Mouse (Mus musculus) lung, embryonic 15.5 days (tissue): ENCODE measurements around the gene Cep57. TPM values are rescaled to one million over a fixed set of nuclear protein-coding genes. Genes with fewer than 3 reads are reported as not detected.
"Not testable (repeated sequence)": the region's sequence is repeated elsewhere in the genome, so short reads cannot be mapped to it uniquely, and the experiment has no call there.

Source experiments
- ATAC-seq: fragments of 200-750 bp; cut with Nextera tagmentation; 2 replicates; pipeline ENCODE4 v1.8.0; 2017; ENCODE audit warnings: moderate number of reproducible peaks, borderline replicate concordance; ENCODE audit not compliant: low FRiP score, low TSS enrichment; ENCODE audit errors: extremely low read depth
- H3K27ac ChIP-seq: fragments of 300-500 bp; sonication (generic); 2 replicates; pipeline ENCODE4 v1.5.1; 2015; ENCODE audit warnings: moderate library complexity, mild to moderate bottlenecking, inconsistent platforms
- H3K27me3 ChIP-seq: fragments of 300-500 bp; sonication (generic); 2 replicates; pipeline ENCODE4 v1.6.1; 2015; ENCODE audit warnings: inconsistent platforms
- H3K36me3 ChIP-seq: fragments of 300-500 bp; sonication (generic); 2 replicates; pipeline ENCODE4 v1.6.1; 2015; ENCODE audit warnings: inconsistent platforms
- H3K4me1 ChIP-seq: fragments of 300-500 bp; sonication (generic); 2 replicates; pipeline ENCODE4 v1.6.1; 2015; ENCODE audit warnings: inconsistent platforms
- H3K4me2 ChIP-seq: fragments of 300-500 bp; sonication (generic); 2 replicates; pipeline ENCODE4 v1.6.1; 2015; ENCODE audit warnings: inconsistent platforms, mild to moderate bottlenecking, moderate library complexity
- H3K4me3 ChIP-seq: fragments of 300-500 bp; sonication (generic); 2 replicates; pipeline ENCODE4 v1.5.1; 2015; ENCODE audit warnings: mild to moderate bottlenecking, inconsistent platforms
- H3K9ac ChIP-seq: fragments of 300-500 bp; sonication (generic); 2 replicates; pipeline ENCODE4 v1.6.1; 2015; ENCODE audit warnings: inconsistent platforms
- H3K9me3 ChIP-seq: fragments of 300-500 bp; sonication (generic); 2 replicates; pipeline ENCODE4 v1.6.1; 2016; ENCODE audit warnings: inconsistent platforms
- WGBS: fragments of 180-500 bp; shearing (Covaris S2); methylation state at CpG from one replicate; pipeline ENCODE4 v1.1.7; 2015; 5-methylcytosine and 5-hydroxymethylcytosine counted together
- polyA plus RNA-seq: library from polyadenylated mRNA; unstranded; fragments of >200 nt; fragmentation: Nextera tagmentation; extraction: Ambion mirVana; gene quantifications from 2 replicates; pipeline ENCODE4 v1.2.1, GENCODE M21; 2015

The Cep57 gene
- polyA plus RNA-seq, 1 experiment from 2014 or later: 55.1 TPM

DNA sequence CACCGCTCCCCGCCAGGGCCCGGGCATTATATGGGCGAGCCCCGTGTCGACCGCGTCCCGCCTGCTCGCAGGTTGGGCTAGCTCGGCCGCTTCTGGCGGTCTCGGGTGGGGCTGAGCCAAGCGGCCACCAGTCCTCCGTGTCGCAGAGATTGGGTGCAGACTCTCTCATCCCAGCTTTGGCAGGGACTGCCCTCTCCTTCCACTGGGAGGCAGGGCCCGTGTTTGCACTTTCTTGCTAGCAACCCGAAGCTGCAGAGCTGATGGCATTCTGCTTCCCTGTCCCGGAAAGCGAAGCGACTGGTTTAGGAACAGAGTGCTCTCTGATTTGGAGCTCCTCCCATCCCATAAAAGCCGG lies 1.2 kb upstream of the Cep57 start:
- H3K9ac ChIP-seq: peak overlapping the region; percentile 91
- H3K4me1 ChIP-seq: peaks cover 25% of the 10 kb centered on the region
- H3K9me3 ChIP-seq: no peaks in the 10 kb centered on the region
- H3K27me3 ChIP-seq: no peaks in the 10 kb centered on the region
- WGBS: 0% methylated on average over 23 of the region's 23 CpGs
- peaks cover 23% of the 10 kb centered on the region for H3K36me3 ChIP-seq
- H3K27ac ChIP-seq: peak overlapping the region; percentile 98
- H3K4me2 ChIP-seq: peak overlapping the region; percentile 76
- ATAC-seq: peak; percentile 23; the same call in 1 of the 2 replicates
- H3K4me3 ChIP-seq: peak overlapping the region; percentile 81

GRCm38 (mm10) chr9:13827406-13828086 lies 639 bp upstream of the Cep57 start, which contains the start of gene Fam76b:
TSS of gene Fam76b (plus strand) at chr9:13827716.
- ATAC-seq: peak; percentile 92
- H3K4me3 ChIP-seq: peak within 1 kb of the TSS; percentile 81
- under 1% methylated on average over 65 of the region's 67 CpGs for WGBS

DNA sequence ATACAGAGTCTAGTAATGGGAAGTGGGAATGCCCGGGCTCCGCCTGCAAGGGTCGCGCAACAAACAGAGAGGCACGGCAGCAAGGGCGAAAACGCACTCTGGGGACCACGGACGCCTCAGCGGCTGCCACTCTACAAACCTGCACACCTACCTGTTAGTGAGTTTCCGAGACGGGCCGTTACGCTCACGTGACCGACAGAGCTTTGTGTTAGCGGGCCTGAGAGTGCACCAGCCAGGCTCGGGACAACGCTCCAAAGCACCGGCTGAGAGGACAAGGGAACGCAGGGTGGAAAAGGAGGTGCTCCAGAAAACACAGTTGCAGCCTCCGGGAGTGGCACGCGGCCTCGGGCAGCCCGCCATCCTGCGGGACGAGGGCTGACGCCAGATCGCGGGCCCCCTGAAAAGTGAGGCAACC lies 509 bp downstream of the Cep57 start:
- Histone ChIP-seq H3K36me3 (peaks cover 11% of the 10 kb centered on the region), H3K4me1 (peaks cover 25% of the 10 kb centered on the region), H3K9ac (peak overlapping the region; percentile 86), H3K27ac (peak overlapping the region; percentile 98), H3K4me2 (peak overlapping the region; percentile 67), H3K27me3 (no peaks in the 10 kb centered on the region), H3K4me3 (peak overlapping the region; percentile 81), H3K9me3 (no peaks in the 10 kb centered on the region)
- under 1% methylated on average over 31 of the region's 31 CpGs for WGBS
- ATAC-seq: peak; percentile 16

More at GRCm38 (mm10) chr9:13827406-13828086, 639 bp upstream of the Cep57 start, which contains the start of gene Fam76b:
- H3K9ac ChIP-seq: peak within 1 kb of the TSS; percentile 91
- H3K27ac ChIP-seq: peak within 1 kb of the TSS; percentile 98
- H3K36me3 ChIP-seq: peaks cover 20% of the 10 kb centered on the region
- peak within 1 kb of the TSS; percentile 76 for H3K4me2 ChIP-seq
- H3K4me1 ChIP-seq: peaks cover 25% of the 10 kb centered on the region
- H3K9me3 ChIP-seq: no peaks in the 10 kb centered on the region
- no peaks in the 10 kb centered on the region for H3K27me3 ChIP-seq

DNA sequence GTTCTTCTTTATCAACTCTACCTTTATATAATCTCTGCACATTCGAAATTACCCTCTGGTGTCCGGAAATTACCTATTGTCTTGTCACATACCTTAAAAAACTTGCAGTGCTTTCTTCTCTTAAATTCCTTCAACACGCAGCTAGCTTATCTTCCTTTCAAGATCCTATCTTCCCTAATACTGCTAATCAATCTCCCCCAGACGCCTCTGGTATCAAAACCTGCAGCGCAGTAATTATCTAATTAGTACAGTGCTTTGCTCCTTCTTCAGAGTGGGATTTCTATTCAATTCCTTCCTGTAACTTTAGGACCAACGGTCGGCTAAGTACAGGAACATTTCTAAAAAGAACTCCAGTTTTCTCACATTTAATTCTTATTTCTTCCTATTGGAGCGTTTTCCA lies 1.0 kb downstream of the Cep57 start:
- Histone ChIP-seq H3K4me3 (peak overlapping the region; percentile 81), H3K9me3 (no peaks in the 10 kb centered on the region), H3K27ac (peak overlapping the region; percentile 98), H3K36me3 (peaks cover 11% of the 10 kb centered on the region), H3K4me2 (peak overlapping the region; percentile 67), H3K4me1 (peaks cover 25% of the 10 kb centered on the region), H3K27me3 (no peaks in the 10 kb centered on the region), H3K9ac (peak overlapping the region; percentile 86)
- WGBS: 4% methylated on average over 8 of the region's 8 CpGs
- no peak for ATAC-seq

DNA sequence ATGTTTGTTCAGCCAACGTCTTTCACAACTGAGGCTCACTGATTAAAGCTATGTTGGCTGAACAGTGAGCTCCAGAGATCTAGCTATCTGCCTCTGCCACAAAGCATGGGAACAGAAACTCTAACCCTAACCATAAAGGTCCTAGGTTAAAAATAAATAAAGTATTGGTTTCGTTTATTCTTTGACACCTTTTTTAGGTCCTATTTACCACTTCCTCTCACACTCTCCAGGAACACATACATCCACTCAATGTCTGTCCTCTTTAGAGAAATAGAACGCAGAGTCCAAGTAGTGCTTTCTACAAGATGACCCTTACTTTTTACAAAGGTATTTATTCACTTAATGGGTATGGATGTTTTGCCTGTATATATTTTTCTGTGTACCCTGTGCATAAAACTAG lies 6.1 kb downstream of the Cep57 start:
- no peak overlapping the region for H3K4me3 ChIP-seq
- no peaks in the 10 kb centered on the region for H3K27me3 ChIP-seq
- H3K4me1 ChIP-seq: peaks cover 18% of the 10 kb centered on the region
- no peaks in the 10 kb centered on the region for H3K9me3 ChIP-seq
- no peak overlapping the region for H3K9ac ChIP-seq
- no peak overlapping the region for H3K4me2 ChIP-seq
- H3K36me3 ChIP-seq: peaks cover 55% of the 10 kb centered on the region
- ATAC-seq: no peak
- H3K27ac ChIP-seq: no peak overlapping the region
- WGBS: 92% methylated on average over 3 of the region's 3 CpGs

DNA sequence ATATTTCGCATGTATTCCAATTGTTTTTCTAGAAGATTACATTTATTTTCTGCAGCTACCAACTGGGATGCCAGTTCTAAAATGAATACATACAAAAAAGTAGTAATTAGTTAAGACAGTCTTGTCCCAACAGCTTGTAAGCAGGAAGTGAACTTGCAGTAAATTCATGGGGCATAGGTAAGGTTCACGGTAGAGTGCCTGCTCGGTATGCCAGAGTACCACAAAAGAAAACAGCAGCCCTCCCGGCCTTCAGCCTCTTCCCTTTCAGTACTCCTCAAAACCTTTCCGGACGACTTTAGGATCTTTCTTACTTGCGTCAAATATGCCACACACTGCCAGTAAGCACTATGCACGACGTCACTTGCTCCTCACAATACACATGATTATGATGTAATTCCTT lies 8.5 kb downstream of the Cep57 start:
- Histone ChIP-seq H3K4me2 (no peak overlapping the region), H3K36me3 (peaks cover 75% of the 10 kb centered on the region), H3K4me3 (no peak overlapping the region), H3K9ac (no peak overlapping the region), H3K27ac (no peak overlapping the region), H3K9me3 (no peaks in the 10 kb centered on the region), H3K27me3 (no peaks in the 10 kb centered on the region), H3K4me1 (no peaks in the 10 kb centered on the region)
- ATAC-seq: no peak
- 94% methylated on average over 9 of the region's 9 CpGs for WGBS

DNA sequence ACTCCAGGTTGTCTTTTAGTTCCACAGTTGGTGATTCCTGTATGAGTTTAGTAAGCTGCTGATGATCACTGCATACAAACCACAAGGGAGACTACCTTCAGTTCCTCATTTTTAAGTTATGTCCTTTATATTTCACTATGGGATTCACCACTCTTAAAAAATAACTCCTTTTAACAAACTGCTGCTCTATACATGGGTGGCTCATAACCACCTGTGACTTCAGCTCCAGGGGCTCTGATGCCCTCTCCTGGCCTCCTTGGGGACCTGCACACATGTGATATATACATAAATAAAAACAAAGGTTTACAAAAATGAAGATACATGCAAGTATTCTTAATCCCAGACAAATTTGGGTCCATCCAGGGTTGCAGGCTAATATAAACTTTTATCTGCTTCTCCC lies 17.0 kb downstream of the Cep57 start:
- H3K4me3 ChIP-seq: no peak overlapping the region
- no peak for ATAC-seq
- peaks cover 74% of the 10 kb centered on the region for H3K36me3 ChIP-seq
- H3K4me2 ChIP-seq: no peak overlapping the region
- no peaks in the 10 kb centered on the region for H3K9me3 ChIP-seq
- no peak overlapping the region for H3K9ac ChIP-seq
- no peak overlapping the region for H3K27ac ChIP-seq
- H3K27me3 ChIP-seq: no peaks in the 10 kb centered on the region
- no peaks in the 10 kb centered on the region for H3K4me1 ChIP-seq

- H3K27ac ChIP-seq: no peak overlapping the region
- no peaks in the 10 kb centered on the region for H3K27me3 ChIP-seq
- no peak overlapping the region for H3K4me2 ChIP-seq
- H3K4me1 ChIP-seq: no peaks in the 10 kb centered on the region
- H3K9me3 ChIP-seq: no peaks in the 10 kb centered on the region
- peaks cover 75% of the 10 kb centered on the region for H3K36me3 ChIP-seq
- no peak overlapping the region for H3K9ac ChIP-seq
- no peak for ATAC-seq
- no peak overlapping the region for H3K4me3 ChIP-seq
- WGBS: 89% methylated on average over 5 of the region's 5 CpGs
These were observed 19.2 kb downstream of the Cep57 start for GRCm38 (mm10) chr9:13807657-13808056.

- WGBS: 85% methylated on average over 7 of the region's 7 CpGs
- Histone ChIP-seq H3K36me3 (peaks cover 73% of the 10 kb centered on the region), H3K4me1 (no peaks in the 10 kb centered on the region), H3K27me3 (no peaks in the 10 kb centered on the region), H3K27ac (no peak overlapping the region), H3K4me2 (no peak overlapping the region), H3K9me3 (no peaks in the 10 kb centered on the region), H3K4me3 (no peak overlapping the region), H3K9ac (no peak overlapping the region)
- ATAC-seq: no peak
These were observed 20.1 kb downstream of the Cep57 start for GRCm38 (mm10) chr9:13806854-13807253.

DNA sequence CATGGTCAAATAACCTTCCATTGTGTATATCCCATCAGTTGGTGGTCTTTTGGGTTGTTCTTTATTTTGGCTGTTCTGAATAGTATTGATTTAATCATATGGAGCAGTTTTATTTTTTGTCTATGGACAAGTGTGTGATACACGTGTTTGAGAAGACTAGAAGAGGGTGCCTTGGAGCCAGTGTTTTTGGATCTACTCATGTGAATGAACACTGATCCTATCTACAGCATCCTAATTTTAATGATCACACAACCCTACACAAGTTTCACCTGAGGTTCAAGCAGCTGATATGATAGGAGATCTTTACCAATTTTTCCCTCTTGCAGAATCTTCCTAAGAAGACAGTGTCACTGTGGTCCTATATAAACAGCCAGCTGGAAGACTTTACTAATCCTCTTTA lies 22.4 kb downstream of the Cep57 start:
- H3K9ac ChIP-seq: no peak overlapping the region
- peaks cover 67% of the 10 kb centered on the region for H3K36me3 ChIP-seq
- no peaks in the 10 kb centered on the region for H3K4me1 ChIP-seq
- H3K9me3 ChIP-seq: no peaks in the 10 kb centered on the region
- no peak overlapping the region for H3K4me2 ChIP-seq
- ATAC-seq: no peak
- no peak overlapping the region for H3K27ac ChIP-seq
- WGBS: 72% methylated on average over 1 of the region's 1 CpGs
- no peak overlapping the region for H3K4me3 ChIP-seq
- no peaks in the 10 kb centered on the region for H3K27me3 ChIP-seq

DNA sequence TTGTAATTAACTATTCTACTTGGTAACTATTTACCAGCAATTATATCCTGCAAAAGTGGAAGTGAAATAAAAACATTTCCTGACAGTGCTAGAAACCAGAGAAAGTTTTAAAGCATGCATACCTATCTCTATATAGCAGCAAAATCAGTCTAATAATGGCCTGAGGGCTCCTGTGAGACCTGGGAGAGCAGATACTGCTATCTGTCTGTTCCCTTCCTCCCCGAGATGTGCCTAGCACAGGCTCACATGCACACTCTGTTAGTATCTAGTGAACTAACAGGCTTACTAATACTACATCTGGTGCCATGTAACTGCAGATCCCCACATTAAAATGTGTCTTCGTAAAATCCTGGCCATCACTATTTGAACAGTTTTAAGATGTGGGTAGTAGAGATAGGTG lies 32.2 kb downstream of the Cep57 start:
- Histone ChIP-seq H3K36me3 (peaks cover 56% of the 10 kb centered on the region), H3K27ac (no peak overlapping the region), H3K4me1 (no peaks in the 10 kb centered on the region), H3K9ac (no peak overlapping the region), H3K9me3 (no peaks in the 10 kb centered on the region), H3K4me3 (no peak overlapping the region), H3K27me3 (no peaks in the 10 kb centered on the region), H3K4me2 (no peak overlapping the region)
- WGBS: 92% methylated on average over 2 of the region's 2 CpGs
- ATAC-seq: no peak

DNA sequence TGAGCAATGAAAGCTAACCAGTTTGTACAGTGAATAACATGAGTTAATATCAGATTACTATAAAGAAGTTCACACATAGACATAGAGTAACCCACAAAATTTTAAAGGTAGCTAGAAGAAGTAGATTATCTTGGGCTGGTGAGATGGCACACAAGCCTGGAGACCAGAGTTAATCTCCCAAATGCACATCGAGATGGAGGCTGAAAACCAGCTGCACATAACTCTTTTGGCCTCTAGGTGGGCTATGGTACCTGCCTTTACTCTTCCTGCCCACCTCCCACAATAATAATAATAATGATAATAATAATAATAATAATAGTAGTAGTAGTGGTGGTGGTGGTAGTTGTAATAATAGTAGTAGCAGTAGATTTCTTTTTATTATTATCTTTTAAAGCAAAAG lies 32.6 kb downstream of the Cep57 start:
- no peak overlapping the region for H3K4me3 ChIP-seq
- H3K36me3 ChIP-seq: peaks cover 56% of the 10 kb centered on the region
- H3K9ac ChIP-seq: no peak overlapping the region
- H3K4me1 ChIP-seq: no peaks in the 10 kb centered on the region
- no peaks in the 10 kb centered on the region for H3K9me3 ChIP-seq
- H3K4me2 ChIP-seq: no peak overlapping the region
- H3K27ac ChIP-seq: no peak overlapping the region
- WGBS: 77% methylated on average over 1 of the region's 1 CpGs
- H3K27me3 ChIP-seq: no peaks in the 10 kb centered on the region
- no peak for ATAC-seq

DNA sequence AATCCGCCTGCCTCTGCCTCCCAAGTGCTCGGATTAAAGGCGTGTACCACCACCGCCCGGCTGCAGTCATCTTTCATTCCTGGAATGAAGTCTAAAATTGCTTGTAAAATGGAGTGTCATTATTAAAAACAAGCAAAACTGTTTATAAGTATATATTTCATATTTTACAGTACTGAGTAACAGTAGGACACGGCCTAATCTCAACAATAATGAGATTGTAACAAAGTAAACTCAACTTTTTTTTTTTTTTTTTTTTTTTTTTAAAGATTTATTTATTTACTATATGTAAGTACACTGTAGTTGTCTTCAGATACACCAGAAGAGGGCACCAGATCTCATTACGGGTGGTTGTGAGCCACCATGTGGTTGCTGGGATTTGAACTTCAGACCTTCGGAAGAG lies 36.0 kb downstream of the Cep57 start:
- not testable (repeated sequence) for H3K27ac ChIP-seq, ATAC-seq, H3K9me3 ChIP-seq, H3K4me2 ChIP-seq, H3K9ac ChIP-seq, H3K4me3 ChIP-seq, H3K4me1 ChIP-seq, H3K27me3 ChIP-seq
- 95% methylated on average over 8 of the region's 8 CpGs for WGBS
- H3K36me3 ChIP-seq: peaks cover 69% of the 10 kb centered on the region
